Mouse (Mus musculus) small intestine, adult 2 months (tissue): Measurements from ENCODE around the gene Il17ra. TPM values are rescaled to one million over a fixed set of nuclear protein-coding genes. Genes with fewer than 3 reads are reported as not detected.

ENCODE experiments used
- H3K27ac ChIP-seq: fragments of 200-500 bp; 2 replicates; pipeline ENCODE4 v1.5.1; 2012; ENCODE audit warnings: low read depth, low read length, control low read depth, inconsistent platforms; ENCODE audit not compliant: insufficient read depth
- H3K27me3 ChIP-seq: fragments of 200-500 bp; 2 replicates; pipeline ENCODE4 v1.6.1; 2012; ENCODE audit warnings: mild to moderate bottlenecking, moderate library complexity, low read length, inconsistent platforms; ENCODE audit not compliant: control insufficient read depth, insufficient read depth
- H3K36me3 ChIP-seq: fragments of 200-500 bp; 2 replicates; pipeline ENCODE4 v1.6.1; 2012; ENCODE audit warnings: mild to moderate bottlenecking, low read length, control low read depth, inconsistent platforms; ENCODE audit not compliant: control insufficient read depth, insufficient read depth
- H3K4me1 ChIP-seq: fragments of 200-500 bp; 2 replicates; pipeline ENCODE4 v1.6.1; 2012; ENCODE audit warnings: low read length, inconsistent platforms, mixed read lengths; ENCODE audit not compliant: control insufficient read depth, insufficient read depth, insufficient read length
- H3K4me3 ChIP-seq: fragments of 200-500 bp; 2 replicates; pipeline ENCODE4 v1.5.1; 2012; ENCODE audit warnings: low read depth, mild to moderate bottlenecking, control low read depth, inconsistent platforms, low read length, moderate library complexity
- CTCF ChIP-seq: fragments of 200-500 bp; IDR thresholded peaks from 2 replicates; pipeline ENCODE4 v1.5.1; 2012; ENCODE audit warnings: low read depth, mild to moderate bottlenecking, control low read depth, inconsistent platforms, low read length, moderate library complexity, mixed read lengths; ENCODE audit not compliant: insufficient replicate concordance, insufficient read length; ENCODE audit errors: extremely low read depth
- POLR2A ChIP-seq: fragments of 200-500 bp; IDR thresholded peaks from 2 replicates; pipeline ENCODE4 v1.6.1; 2012; ENCODE audit warnings: low read depth, mild to moderate bottlenecking, control low read depth, inconsistent platforms, low read length, moderate library complexity
- WGBS: fragments of 180-500 bp; shearing (Covaris S2); methylation state at CpG from one replicate; pipeline ENCODE4 v1.1.7; 2018; 5-methylcytosine and 5-hydroxymethylcytosine counted together
- polyA plus RNA-seq: library from polyadenylated mRNA; depleted of rRNA; stranded (reverse); fragments of >200 nt; gene quantifications from 2 replicates; pipeline ENCODE4 v1.2.3, GENCODE M21; 2012

The Il17ra gene
- polyA plus RNA-seq, 1 experiment = 18.7 TPM

- TF ChIP-seq POLR2A (no peak), CTCF (no peak)
- 80% methylated on average over 5 of the region's 5 CpGs for WGBS
Measured at GRCm38 (mm10) chr6:120453103-120453445, 10.0 kb upstream of the Il17ra start.

GRCm38 (mm10) chr6:120453556-120453955 is 9.5 kb upstream of the Il17ra start:
- peaks cover 11% of the 10 kb centered on the region for H3K4me1 ChIP-seq
- no peak for TF ChIP-seq CTCF
- TF ChIP-seq POLR2A = no peak
- H3K4me3 ChIP-seq = no peak overlapping the region
- H3K27me3 ChIP-seq = no peaks in the 10 kb centered on the region
- no peaks in the 10 kb centered on the region for H3K36me3 ChIP-seq
- 95% methylated on average over 3 of the region's 3 CpGs for WGBS
- H3K27ac ChIP-seq = no peak overlapping the region

More at GRCm38 (mm10) chr6:120453103-120453445, 10.0 kb upstream of the Il17ra start:
- H3K27me3 ChIP-seq = no peaks in the 10 kb centered on the region
- peaks cover 11% of the 10 kb centered on the region for H3K4me1 ChIP-seq
- no peak overlapping the region for H3K27ac ChIP-seq
- H3K4me3 ChIP-seq = no peak overlapping the region
- no peaks in the 10 kb centered on the region for H3K36me3 ChIP-seq

- H3K27me3 ChIP-seq = no peaks in the 10 kb centered on the region
- TF ChIP-seq CTCF (no peak), POLR2A (no peak)
- 12% methylated on average over 11 of the region's 11 CpGs for WGBS
- H3K4me1 ChIP-seq = peaks cover 11% of the 10 kb centered on the region
- H3K4me3 ChIP-seq = peak overlapping the region; percentile 31
- H3K27ac ChIP-seq = peak overlapping the region; percentile 75
- H3K36me3 ChIP-seq = no peaks in the 10 kb centered on the region
Measured at GRCm38 (mm10) chr6:120454627-120455077, 8.4 kb upstream of the Il17ra start.

- H3K36me3 ChIP-seq = no peaks in the 10 kb centered on the region
- H3K4me3 ChIP-seq = no peak overlapping the region
- H3K27ac ChIP-seq = no peak overlapping the region
- peaks cover 9% of the 10 kb centered on the region for H3K4me1 ChIP-seq
- 63% methylated on average over 7 of the region's 7 CpGs for WGBS
- TF ChIP-seq POLR2A = no peak
- peak; percentile 54; the same call in 1 of the 2 replicates for TF ChIP-seq CTCF
- H3K27me3 ChIP-seq = no peaks in the 10 kb centered on the region
Measured at GRCm38 (mm10) chr6:120457074-120457473, 6.0 kb upstream of the Il17ra start.

GRCm38 (mm10) chr6:120457751-120458150 is 5.3 kb upstream of the Il17ra start:
- H3K36me3 ChIP-seq = no peaks in the 10 kb centered on the region
- WGBS = 70% methylated on average over 5 of the region's 5 CpGs
- TF ChIP-seq POLR2A = no peak
- TF ChIP-seq CTCF = no peak
- H3K27ac ChIP-seq = no peak overlapping the region
- H3K4me3 ChIP-seq = no peak overlapping the region
- peaks cover 9% of the 10 kb centered on the region for H3K4me1 ChIP-seq
- H3K27me3 ChIP-seq = no peaks in the 10 kb centered on the region

- Histone ChIP-seq H3K4me1 (peaks cover 5% of the 10 kb centered on the region), H3K36me3 (no peaks in the 10 kb centered on the region), H3K27me3 (no peaks in the 10 kb centered on the region), H3K4me3 (no peak overlapping the region), H3K27ac (no peak overlapping the region)
- 67% methylated on average over 15 of the region's 15 CpGs for whole genome bisulfite sequencing
- no peak for TF ChIP-seq CTCF
- no peak for TF ChIP-seq POLR2A
Measured at GRCm38 (mm10) chr6:120461217-120461616, 1.8 kb upstream of the Il17ra start.

- Histone ChIP-seq H3K36me3 (no peaks in the 10 kb centered on the region), H3K4me1 (peaks cover 5% of the 10 kb centered on the region), H3K4me3 (no peak overlapping the region), H3K27ac (no peak overlapping the region), H3K27me3 (no peaks in the 10 kb centered on the region)
- TF ChIP-seq CTCF (no peak), POLR2A (no peak)
- WGBS = 47% methylated on average over 6 of the region's 6 CpGs
Measured at GRCm38 (mm10) chr6:120462251-120462650, 796 bp upstream of the Il17ra start.
